Mouse (Mus musculus) right cerebral cortex, postnatal 4 days (tissue): Measurements from ENCODE around the gene Cdkl1.

Source experiments
- DNase-seq: peaks from one replicate; pipeline ENCODE4 v3.0.0-alpha.2; 2022

The Cdkl1 gene

GRCm38 (mm10) chr12:69783247-69784025, 7.6 kb downstream of the Cdkl1 start:
- no peak for DNase-seq

- DNase-seq: no peak
These were observed 9.0 kb downstream of the Cdkl1 start for GRCm38 (mm10) chr12:69781935-69782650.

- no peak for DNase-seq
These were observed 9.6 kb downstream of the Cdkl1 start for GRCm38 (mm10) chr12:69781480-69781879.

GRCm38 (mm10) chr12:69777957-69778356, 13.1 kb downstream of the Cdkl1 start:
- DNase-seq: no peak

GRCm38 (mm10) chr12:69777341-69777730, 13.7 kb downstream of the Cdkl1 start:
- DNase-seq: no peak

GRCm38 (mm10) chr12:69776607-69777340, 14.3 kb downstream of the Cdkl1 start:
- DNase-seq: no peak

- DNase-seq: no peak
These were observed 22.2 kb downstream of the Cdkl1 start for GRCm38 (mm10) chr12:69768841-69769240.

- DNase-seq: no peak
These were observed 23.4 kb downstream of the Cdkl1 start for GRCm38 (mm10) chr12:69767476-69768258.

GRCm38 (mm10) chr12:69766185-69766904, 24.7 kb downstream of the Cdkl1 start:
- DNase-seq: no peak

GRCm38 (mm10) chr12:69765543-69765942, 25.5 kb downstream of the Cdkl1 start:
- no peak for DNase-seq

- DNase-seq: no peak
These were observed 29.5 kb downstream of the Cdkl1 start for GRCm38 (mm10) chr12:69761603-69762002.

- DNase-seq: no peak
These were observed 30.2 kb downstream of the Cdkl1 start for GRCm38 (mm10) chr12:69760743-69761406.

- DNase-seq: no peak
These were observed 31.1 kb downstream of the Cdkl1 start for GRCm38 (mm10) chr12:69760014-69760413.

GRCm38 (mm10) chr12:69759267-69759885, 31.7 kb downstream of the Cdkl1 start:
- no peak for DNase-seq

GRCm38 (mm10) chr12:69758221-69759185, 32.6 kb downstream of the Cdkl1 start:
- no peak for DNase-seq

- peak; percentile 60 for DNase-seq
These were observed 33.5 kb downstream of the Cdkl1 start for GRCm38 (mm10) chr12:69757418-69758141.

GRCm38 (mm10) chr12:69756015-69756414, 35.1 kb downstream of the Cdkl1 start:
- no peak for DNase-seq

GRCm38 (mm10) chr12:69753936-69754335, 37.1 kb downstream of the Cdkl1 start:
- DNase-seq: no peak

GRCm38 (mm10) chr12:69751864-69752341, 39.2 kb downstream of the Cdkl1 start:
- DNase-seq: no peak
